Mouse (Mus musculus) CH12.LX (cell line): ENCODE measurements around the gene Usp39. TPM values are rescaled to one million over a fixed set of nuclear protein-coding genes. Genes with fewer than 3 reads are reported as not detected.

Source experiments
- DNase-seq: peaks from one replicate; pipeline ENCODE4 v3.0.0-alpha.2; 2013; ENCODE audit errors: extremely low read depth
- H3K27ac ChIP-seq: 2 replicates; pipeline ENCODE4 v1.5.1; 2012; ENCODE audit warnings: low read depth, mild to moderate bottlenecking, control low read depth, moderate library complexity; ENCODE audit not compliant: insufficient read depth
- H3K27me3 ChIP-seq: replicated peaks from 2 replicates; pipeline ENCODE3; 2012; ENCODE audit warnings: inconsistent platforms
- H3K36me3 ChIP-seq, 2 experiments: replicated peaks in 1 of 2; 2 replicates each; pipeline versions ENCODE3 to v1.6.1; 2012; ENCODE audit warnings: inconsistent platforms in 1 of 2, low read length in 1 of 2, mild to moderate bottlenecking in 1 of 2, mixed read lengths in 1 of 2, moderate library complexity in 1 of 2; ENCODE audit not compliant: control insufficient read depth in 1 of 2, insufficient read depth in 1 of 2
- H3K4me1 ChIP-seq, 2 experiments: 2 replicates each; pipeline ENCODE4 v1.6.1; 2012; ENCODE audit warnings: inconsistent platforms in 1 of 2, moderate library complexity in 1 of 2; ENCODE audit not compliant: insufficient read depth in 2 of 2, control insufficient read depth in 1 of 2
- H3K4me2 ChIP-seq: 2 replicates; pipeline ENCODE4 v1.6.1; 2012; ENCODE audit warnings: low read depth, mild to moderate bottlenecking, control low read depth; ENCODE audit not compliant: poor library complexity, insufficient read depth, severe bottlenecking
- H3K4me3 ChIP-seq, 3 experiments: fragments of 150-350 bp in 1 of 3; sonication (generic) in 1 of 3; replicated peaks in 1 of 3; 2 replicates each; pipeline versions ENCODE3 to v1.5.1; 2011 to 2012; ENCODE audit warnings: low read depth in 2 of 3, low read length in 2 of 3, mild to moderate bottlenecking in 2 of 3, moderate library complexity in 2 of 3, control low read depth in 1 of 3, improper control_type of control experiment in 1 of 3, inconsistent platforms in 1 of 3, mixed read lengths in 1 of 3; ENCODE audit not compliant: poor library complexity in 1 of 3
- H3K79me2 ChIP-seq: replicated peaks from 2 replicates; pipeline ENCODE4 v1.6.1; 2012; ENCODE audit warnings: mild to moderate bottlenecking, moderate library complexity; ENCODE audit not compliant: control insufficient read depth, poor library complexity, insufficient read depth, severe bottlenecking; ENCODE audit errors: extremely low read depth
- H3K9ac ChIP-seq: 2 replicates; pipeline ENCODE4 v1.6.1; 2012; ENCODE audit warnings: low read depth, mild to moderate bottlenecking, control low read depth, moderate library complexity; ENCODE audit not compliant: insufficient read depth
- H3K9me3 ChIP-seq: replicated peaks from 2 replicates; pipeline ENCODE3; 2012; ENCODE audit warnings: low read length, inconsistent platforms, mixed read lengths
- CHD1 ChIP-seq: IDR thresholded peaks from 2 replicates; pipeline ENCODE4 v1.6.1; 2012; ENCODE audit warnings: low read depth, low read length, improper control_type of control experiment, inconsistent platforms
- CHD2 ChIP-seq: IDR thresholded peaks from 2 replicates; pipeline ENCODE4 v1.6.1; 2011; ENCODE audit warnings: low read length, improper control_type of control experiment
- CTCF ChIP-seq, 2 experiments: IDR thresholded peaks in 1 of 2; conservative IDR thresholded peaks in 1 of 2; 2 replicates each; pipeline ENCODE4 v1.5.1; 2011 to 2012; ENCODE audit warnings: low read depth in 2 of 2, low read length in 2 of 2, improper control_type of control experiment in 1 of 2, inconsistent platforms in 1 of 2, mild to moderate bottlenecking in 1 of 2, moderate library complexity in 1 of 2
- ELF1 ChIP-seq: IDR thresholded peaks from 2 replicates; pipeline ENCODE4 v1.6.1; 2014; ENCODE audit warnings: low read depth, mild to moderate bottlenecking, inconsistent platforms, low read length, improper control_type of control experiment
- EP300 ChIP-seq: IDR thresholded peaks from 2 replicates; pipeline ENCODE4 v1.6.1; 2011; ENCODE audit warnings: low read length, improper control_type of control experiment
- GABPA ChIP-seq: IDR thresholded peaks from 2 replicates; pipeline ENCODE4 v1.6.1; 2012; ENCODE audit warnings: low read depth, low read length, improper control_type of control experiment, inconsistent platforms; ENCODE audit not compliant: insufficient replicate concordance
- HCFC1 ChIP-seq: IDR thresholded peaks from 2 replicates; pipeline ENCODE4 v1.6.1; 2012; ENCODE audit warnings: low read depth, mild to moderate bottlenecking, inconsistent platforms, low read length, improper control_type of control experiment
- IRF4 ChIP-seq: IDR thresholded peaks from 2 replicates; pipeline ENCODE4 v1.6.1; 2014; ENCODE audit warnings: low read depth, mild to moderate bottlenecking, inconsistent platforms, low read length, improper control_type of control experiment
- JUN ChIP-seq: IDR thresholded peaks from 2 replicates; pipeline ENCODE4 v1.6.1; 2011; ENCODE audit warnings: low read depth, mild to moderate bottlenecking, low read length, improper control_type of control experiment, moderate library complexity; ENCODE audit not compliant: insufficient read depth
- JUND ChIP-seq: conservative IDR thresholded peaks from 2 replicates; pipeline ENCODE4 v1.6.1; 2011; ENCODE audit warnings: low read depth, low read length, improper control_type of control experiment
- KAT2A ChIP-seq: IDR thresholded peaks from 2 replicates; pipeline ENCODE4 v1.6.1; 2012; ENCODE audit warnings: low read length, improper control_type of control experiment, inconsistent platforms; ENCODE audit not compliant: insufficient replicate concordance
- MAFK ChIP-seq: IDR thresholded peaks from 2 replicates; pipeline ENCODE4 v1.6.1; 2011; ENCODE audit warnings: low read length, improper control_type of control experiment; ENCODE audit not compliant: insufficient replicate concordance
- MAX ChIP-seq: IDR thresholded peaks from 2 replicates; pipeline ENCODE4 v1.6.1; 2011; ENCODE audit warnings: low read length, improper control_type of control experiment
- MXI1 ChIP-seq: IDR thresholded peaks from 2 replicates; pipeline ENCODE4 v1.6.1; 2011; ENCODE audit warnings: mild to moderate bottlenecking, low read depth, low read length, improper control_type of control experiment
- MYC ChIP-seq: IDR thresholded peaks from 2 replicates; pipeline ENCODE4 v1.6.1; 2011; ENCODE audit warnings: low read depth, mild to moderate bottlenecking, improper control_type of control experiment, low read length
- NELFE ChIP-seq: IDR thresholded peaks from 2 replicates; pipeline ENCODE4 v1.6.1; 2011; ENCODE audit warnings: low read depth, low read length, improper control_type of control experiment
- PAX5 ChIP-seq: IDR thresholded peaks from 2 replicates; pipeline ENCODE4 v1.6.1; 2012; ENCODE audit warnings: low read length, inconsistent platforms, mixed read lengths
- POLR2AphosphoS2 ChIP-seq: IDR thresholded peaks from 2 replicates; pipeline ENCODE4 v1.6.1; 2011; ENCODE audit warnings: low read depth, low read length, improper control_type of control experiment
- RAD21 ChIP-seq: IDR thresholded peaks from 2 replicates; pipeline ENCODE4 v1.6.1; 2011; ENCODE audit warnings: low read depth, mild to moderate bottlenecking, low read length, improper control_type of control experiment, moderate library complexity
- SMC3 ChIP-seq: IDR thresholded peaks from 2 replicates; pipeline ENCODE4 v1.6.1; 2011; ENCODE audit warnings: low read depth, low read length, improper control_type of control experiment
- TCF12 ChIP-seq: IDR thresholded peaks from 2 replicates; pipeline ENCODE4 v1.6.1; 2014; ENCODE audit warnings: low read depth, mild to moderate bottlenecking, inconsistent platforms, low read length, improper control_type of control experiment
- USF1 ChIP-seq: IDR thresholded peaks from 2 replicates; pipeline ENCODE4 v1.6.1; 2014; ENCODE audit warnings: low read depth, mild to moderate bottlenecking, inconsistent platforms, low read length, improper control_type of control experiment
- ZKSCAN1 ChIP-seq: IDR thresholded peaks from 2 replicates; pipeline ENCODE4 v1.6.1; 2012; ENCODE audit warnings: low read depth, inconsistent platforms, low read length, improper control_type of control experiment, borderline replicate concordance
- dilution Hi-C: fragments of 300-500 bp; cut with MboI; formaldehyde crosslinking; loops from 2 replicates; pipeline ENCODE4 v1.14.3; 2020; ENCODE audit warnings: low sequenced_read_pairs; ENCODE audit not compliant: extremely low pct_unique_long_range_greater_than_20kb, extremely low pct_ligation_motif_present
- in situ Hi-C: fragments of 300-500 bp; cut with MboI; formaldehyde crosslinking; loops from 3 replicates; pipeline ENCODE4 v1.14.3; 2019; ENCODE audit warnings: low sequenced_read_pairs, low pct_ligation_motif_present, low pct_unique_long_range_greater_than_20kb, mixed read lengths
- polyA plus RNA-seq: library from polyadenylated mRNA; unstranded; fragments of >175 nt; gene quantifications from 2 replicates; pipeline ENCODE4 v1.2.1, GENCODE M21; 2012; ENCODE audit warnings: low read depth; ENCODE audit not compliant: insufficient read length
- total RNA-seq, 2 experiments: library from RNA; depleted of rRNA; stranded (reverse); fragments of 300-350 nt in 1 of 2; fragments of >200 nt in 1 of 2; gene quantifications; 2 replicates each; pipeline ENCODE4 v1.2.3; 2012 to 2014

Usp39 gene
- total and polyA plus RNA-seq, 3 experiments, result 74.5 to 138 (median 88.2) TPM

DNA sequence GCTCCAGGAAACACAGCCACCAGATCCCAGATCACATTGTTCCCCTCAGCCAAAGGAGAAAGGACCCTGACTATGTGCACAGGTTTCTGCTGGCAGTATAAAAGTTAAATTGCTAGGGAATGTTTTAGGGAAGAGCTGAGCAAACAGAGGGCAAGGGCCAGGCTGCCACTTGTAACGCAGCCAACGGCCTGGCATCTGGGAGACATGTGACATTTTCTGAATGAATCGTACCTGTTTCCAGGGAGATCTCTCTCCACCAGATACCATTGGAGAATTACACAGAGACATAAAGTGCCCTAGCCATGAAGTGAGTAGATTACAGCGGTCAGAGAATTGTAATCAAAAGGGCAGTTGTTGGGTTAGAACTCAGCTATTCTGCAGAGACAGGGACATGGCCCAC, 28.2 kb upstream of the Usp39 start:
- Histone ChIP-seq H3K4me3 (no peak overlapping the region), H3K4me1 (peaks cover 2 to 12% of the 10 kb centered on the region in 2 experiments; a peak in 3 of 4 replicates), H3K36me3 (no peaks in the 10 kb centered on the region), H3K4me2 (no peak overlapping the region), H3K79me2 (no peaks in the 10 kb centered on the region), H3K9me3 (no peaks in the 10 kb centered on the region), H3K9ac (no peak overlapping the region), H3K27me3 (peaks cover 3% of the 10 kb centered on the region), H3K27ac (no peak overlapping the region)
- TF ChIP-seq MYC (no peak), IRF4 (no peak), POLR2AphosphoS2 (no peak), SMC3 (no peak), RAD21 (no peak), NELFE (no peak), KAT2A (no peak), MXI1 (no peak), ELF1 (no peak), GABPA (no peak), CTCF (conservative IDR thresholded peaks at IDR 0.05 in 1 of 2, IDR thresholded peaks at IDR 0.05 in 1 of 2; ENCODE audit: low read depth in 2 of 2, low read length in 2 of 2) (no peak), TCF12 (no peak)
- in situ Hi-C loops (no loop called here), dilution Hi-C loops (no loop called here)
- no peak for DNase-seq

DNA sequence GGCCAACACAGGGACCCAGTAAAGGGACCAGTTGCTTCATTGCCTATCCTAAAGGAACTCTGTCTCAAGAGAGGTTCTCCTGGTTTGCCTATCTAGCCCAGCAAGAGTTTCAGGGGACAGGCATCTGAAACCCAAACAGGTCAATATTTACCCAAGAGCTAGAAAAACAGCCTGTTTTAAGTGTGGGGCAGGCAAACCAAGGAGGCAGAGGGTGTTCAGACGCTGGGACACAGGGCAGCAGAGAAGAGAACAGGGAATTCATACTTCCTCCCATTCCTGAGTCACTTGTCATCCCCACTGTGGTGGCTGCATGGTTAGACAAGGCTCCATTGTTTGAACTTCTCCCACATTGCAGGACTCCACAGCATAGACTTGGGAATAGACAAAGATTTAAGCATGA, 26.6 kb upstream of the Usp39 start:
- Histone ChIP-seq H3K27ac (no peak overlapping the region), H3K4me3 (no peak overlapping the region), H3K4me2 (no peak overlapping the region), H3K79me2 (no peaks in the 10 kb centered on the region), H3K9me3 (no peaks in the 10 kb centered on the region), H3K36me3 (no peaks in the 10 kb centered on the region), H3K9ac (no peak overlapping the region), H3K4me1 (peaks cover 2 to 6% of the 10 kb centered on the region in 2 experiments; a peak in 3 of 4 replicates), H3K27me3 (peaks cover 3% of the 10 kb centered on the region)
- TF ChIP-seq HCFC1 (no peak), MAX (no peak), CHD1 (no peak), MXI1 (no peak)
- dilution Hi-C loops (no loop called here), in situ Hi-C loops (no loop called here)
- DNase-seq, result no peak

DNA sequence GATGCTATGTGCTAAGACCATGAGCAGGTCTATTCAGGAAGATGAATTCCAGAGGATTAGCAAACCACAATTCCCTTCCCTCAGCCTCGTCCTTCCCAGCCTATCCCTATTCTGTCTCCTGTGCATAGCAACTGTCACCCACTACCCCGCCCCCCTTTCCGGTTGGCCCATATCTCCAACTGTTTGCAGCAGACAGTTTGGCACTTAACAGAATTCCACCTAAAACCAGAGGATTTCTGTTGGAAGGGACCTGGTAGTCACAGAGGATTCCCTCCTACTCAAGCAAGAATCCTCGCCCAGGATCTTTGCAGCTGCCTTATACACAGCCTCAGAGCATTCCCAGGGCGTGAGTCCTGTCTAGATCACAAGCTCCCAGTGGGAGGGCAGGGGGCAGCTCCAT, 26.2 kb upstream of the Usp39 start:
- H3K4me1 ChIP-seq, result peaks cover 2 to 6% of the 10 kb centered on the region in 2 experiments; a peak in 2 of 4 replicates

More for the DNA sequence above, 26.2 kb upstream of the Usp39 start:
- dilution Hi-C loops, result no loop called here
- H3K9me3 ChIP-seq, result no peaks in the 10 kb centered on the region
- in situ Hi-C loops, result no loop called here
- no peak for DNase-seq
- no peak overlapping the region for H3K27ac ChIP-seq
- no peak for TF ChIP-seq PAX5
- TF ChIP-seq ZKSCAN1, result no peak
- no peak for TF ChIP-seq ELF1
- TF ChIP-seq CHD2, result no peak
- TF ChIP-seq EP300, result no peak
- no peak for TF ChIP-seq POLR2AphosphoS2
- TF ChIP-seq MAFK, result no peak
- no peak for TF ChIP-seq GABPA
- TF ChIP-seq JUND, result no peak
- no peak for TF ChIP-seq USF1
- no peak for TF ChIP-seq JUN
- TF ChIP-seq RAD21, result no peak
- no peaks in the 10 kb centered on the region for H3K36me3 ChIP-seq
- H3K4me2 ChIP-seq, result no peak overlapping the region
- no peak overlapping the region for H3K4me3 ChIP-seq
- H3K27me3 ChIP-seq, result peaks cover 3% of the 10 kb centered on the region
- no peak overlapping the region for H3K9ac ChIP-seq
- no peaks in the 10 kb centered on the region for H3K79me2 ChIP-seq
